Mouse (Mus musculus) lung, embryonic 15.5 days (tissue): ENCODE results near the gene Nsun2. TPM values are rescaled to one million over a fixed set of nuclear protein-coding genes. Genes with fewer than 3 reads are reported as not detected.

Source experiments
- polyA plus RNA-seq: library from polyadenylated mRNA; unstranded; fragments of >200 nt; fragmentation: Nextera tagmentation; extraction: Ambion mirVana; gene quantifications from 2 replicates; pipeline ENCODE4 v1.2.1, GENCODE M21; 2015

Gene Nsun2
- polyA plus RNA-seq, 1 experiment from 2014 or later, result 113 TPM

Other genes starting within 250 kb of the Nsun2 start
- gene Tent4a, start 871 bp downstream of the Nsun2 start, polyA plus RNA-seq, result 5.3 and 5.7 TPM in 2 replicates
- gene Srd5a1, start 77.7 kb downstream of the Nsun2 start, polyA plus RNA-seq, result 23.5 and 29.9 TPM in 2 replicates
- 0.09 and 0.30 TPM in 2 replicates for gene Ube2ql1, start 206.1 kb downstream of the Nsun2 start, polyA plus RNA-seq